24 mouse cellular contexts compared by ENCODE assay signal in the genomic region with DNA sequence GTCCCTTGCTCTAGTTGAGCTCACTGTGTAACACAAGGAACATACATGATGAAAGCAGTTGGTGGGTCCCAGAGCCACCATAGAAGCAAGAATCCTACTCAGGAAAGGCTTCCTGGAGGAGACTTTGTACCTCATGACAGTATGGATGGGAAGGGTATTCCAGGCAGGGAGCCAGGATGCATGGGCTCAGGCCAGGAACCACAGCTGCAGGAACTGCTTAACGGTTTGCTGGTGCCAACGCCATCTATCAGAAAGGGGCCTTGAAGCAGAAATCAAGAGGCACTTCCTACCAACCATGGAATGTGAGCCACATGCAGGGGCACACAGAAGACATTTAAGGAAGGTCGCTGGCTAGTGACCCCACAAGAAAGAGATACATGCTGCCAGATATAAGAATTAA. TPM values are rescaled to one million over a fixed set of nuclear protein-coding genes. Genes with fewer than 3 reads are reported as not detected.
DNase-seq lines count a peak whose midpoint lies in the region; ATAC-seq lines count a peak whose summit lies in the region.
"Had no signal": no experiment of that assay in that cellular context is flagged by ENCODE, and none has a peak within 500 bp of the region (broad histone marks: within the 10 kb centered on the region; RNA-seq: fewer than 3 reads in every experiment).

No protein-coding gene starts in this region.

- 51% methylated on average over 3 of the region's 3 CpGs for WGBS in forebrain, embryonic 15.5 days
- 78% methylated on average over 3 of the region's 3 CpGs for whole genome bisulfite sequencing in forebrain, embryonic 10.5 days
- WGBS in kidney, embryonic 15.5 days, result 65% methylated on average over 3 of the region's 3 CpGs

- H3K36me3 ChIP-seq in forebrain, embryonic 15.5 days, result 0 out of 2 replicates have a peak, but pooled peaks cover 3% of the 10 kb centered on the region
- H3K36me3 ChIP-seq in forebrain, embryonic 10.5 days (replicated peaks), result peaks cover 28% of the 10 kb centered on the region
- H3K36me3 ChIP-seq in kidney, embryonic 15.5 days, result peaks cover under 1% of the 10 kb centered on the region; the same call in 1 of the 2 replicates
- H3K36me3 ChIP-seq: midbrain, embryonic 15.5 days had no signal

- DNase-seq in forebrain, embryonic 10.5 days (ENCODE audit: extremely low spot score, low spot score), result no peak
- peak; percentile 38 to 40 for DNase-seq in kidney, postnatal 4 days
- peak; percentile 58 for DNase-seq in right cerebral cortex, postnatal 4 days
- DNase-seq in right cerebral cortex, postnatal 25 days, result no peak
- DNase-seq in gastrocnemius, adult 18-20 months (ENCODE audit: low spot score), result no peak
- DNase-seq: cerebellum, adult 8-10 months; embryo, embryonic 11 days; thymus, postnatal 14 days had no signal

- H3K4me1 ChIP-seq in forebrain, embryonic 15.5 days, result peaks cover 18% of the 10 kb centered on the region; the same call in 1 of the 2 replicates
- peaks cover 24% of the 10 kb centered on the region for H3K4me1 ChIP-seq in forebrain, embryonic 10.5 days
- 0 out of 2 replicates have a peak, but pooled peaks cover 5% of the 10 kb centered on the region for H3K4me1 ChIP-seq in kidney, embryonic 15.5 days
- H3K4me1 ChIP-seq: heart, embryonic 13.5 days; limb, embryonic 13.5 days; midbrain, embryonic 15.5 days had no signal

- no peak overlapping the region for H3K4me3 ChIP-seq in forebrain, embryonic 15.5 days
- no peak overlapping the region for H3K4me3 ChIP-seq in forebrain, embryonic 10.5 days
- H3K4me3 ChIP-seq in kidney, embryonic 15.5 days (replicated peaks), result no peak overlapping the region
- H3K4me3 ChIP-seq: heart, embryonic 13.5 days; limb, embryonic 13.5 days; midbrain, embryonic 15.5 days; neural tube, embryonic 12.5 days had no signal

- H3K27ac ChIP-seq in forebrain, embryonic 15.5 days (replicated peaks), result 0 out of 2 replicates have a peak overlapping the region, but pooled peaks have one; percentile 39
- no peak overlapping the region for H3K27ac ChIP-seq in forebrain, embryonic 10.5 days
- no peak overlapping the region for H3K27ac ChIP-seq in kidney, embryonic 15.5 days
- H3K27ac ChIP-seq: heart, embryonic 13.5 days; limb, embryonic 13.5 days; midbrain, embryonic 15.5 days; neural tube, embryonic 12.5 days had no signal

- no peaks in the 10 kb centered on the region for H3K9me3 ChIP-seq in forebrain, embryonic 15.5 days
- peaks cover 3% of the 10 kb centered on the region; the same call in 1 of the 2 replicates for H3K9me3 ChIP-seq in forebrain, embryonic 10.5 days
- no peaks in the 10 kb centered on the region for H3K9me3 ChIP-seq in kidney, embryonic 15.5 days (replicated peaks)
- H3K9me3 ChIP-seq: heart, embryonic 13.5 days; limb, embryonic 13.5 days; midbrain, embryonic 15.5 days; neural tube, embryonic 12.5 days had no signal

- no peak for ATAC-seq in forebrain, embryonic 15.5 days (replicated peaks)
- ATAC-seq in kidney, embryonic 15.5 days (replicated peaks; ENCODE audit: low FRiP score), result no peak
- ATAC-seq: CD4-positive, CD25-positive, alpha-beta regulatory T cell, adult 4 months; midbrain, embryonic 15.5 days had no signal

- H3K4me2 ChIP-seq in forebrain, embryonic 15.5 days (replicated peaks), result no peak overlapping the region
- H3K4me2 ChIP-seq in kidney, embryonic 15.5 days, result no peak overlapping the region
- H3K4me2 ChIP-seq: heart, embryonic 13.5 days; limb, embryonic 13.5 days; midbrain, embryonic 15.5 days; neural tube, embryonic 12.5 days had no signal

- no peaks in the 10 kb centered on the region for H3K27me3 ChIP-seq in forebrain, embryonic 15.5 days
- peaks cover 10% of the 10 kb centered on the region for H3K27me3 ChIP-seq in forebrain, embryonic 10.5 days (ENCODE audit: poor library complexity, severe bottlenecking)
- H3K27me3 ChIP-seq in kidney, embryonic 15.5 days, result no peaks in the 10 kb centered on the region
- H3K27me3 ChIP-seq: limb, embryonic 13.5 days; midbrain, embryonic 15.5 days; neural tube, embryonic 12.5 days had no signal

- H3K9ac ChIP-seq in forebrain, embryonic 15.5 days (replicated peaks), result no peak overlapping the region
- H3K9ac ChIP-seq in kidney, embryonic 15.5 days, result no peak overlapping the region
- H3K9ac ChIP-seq: heart, embryonic 13.5 days; limb, embryonic 13.5 days; midbrain, embryonic 15.5 days; neural tube, embryonic 12.5 days had no signal

RNA-seq across cellular contexts. Expression of a gene that starts 28.3 kb away (rescaled TPM):
- 0.14 TPM in 1 of 2 replicates, not detected in the other for polyA plus RNA-seq in forebrain, embryonic 15.5 days (2015; fragmentation: Nextera tagmentation; extraction: Ambion mirVana)
- not detected in 2 replicates for polyA plus RNA-seq in forebrain, embryonic 10.5 days (2016; fragmentation: Nextera tagmentation; extraction: Ambion mirVana)
- polyA plus RNA-seq in kidney, embryonic 15.5 days (2015; fragmentation: Nextera tagmentation; extraction: Ambion mirVana), result not detected in 2 replicates
- total RNA-seq in gastrocnemius, adult 18-20 months (2021), result not detected
- total RNA-seq: gastrocnemius, postnatal 4 days; layer of hippocampus, adult 8-10 months; left cerebral cortex, adult 8-10 months; megakaryocyte, adult 5-6 weeks; MEL had no signal
- polyA plus RNA-seq: CD4-positive, CD25-positive, alpha-beta regulatory T cell, adult 4 months; heart, embryonic 13.5 days; kidney, embryonic 14.5 days; limb, embryonic 13.5 days; liver, embryonic 16.5 days; midbrain, embryonic 15.5 days; neural tube, embryonic 12.5 days; spleen, adult 2 months; stomach, embryonic 16.5 days had no signal

Comparison
In these comparisons a context has a peak if more than half of its experiments do, and no peak if none do; other contexts are left out.
1. DNase-seq: peak in kidney, postnatal 4 days (2 of 2) and right cerebral cortex, postnatal 4 days (single experiment); none in forebrain, embryonic 10.5 days (single experiment), right cerebral cortex, postnatal 25 days (single experiment) and gastrocnemius, adult 18-20 months (single experiment).